Mouse (Mus musculus) lung, embryonic 15.5 days (tissue): ENCODE measurements around the gene Itfg2. TPM values are rescaled to one million over a fixed set of nuclear protein-coding genes. Genes with fewer than 3 reads are reported as not detected.

Experiments
- ATAC-seq: fragments of 200-750 bp; cut with Nextera tagmentation; 2 replicates; pipeline ENCODE4 v1.8.0; 2017; ENCODE audit warnings: moderate number of reproducible peaks, borderline replicate concordance; ENCODE audit not compliant: low FRiP score, low TSS enrichment; ENCODE audit errors: extremely low read depth
- H3K27ac ChIP-seq: fragments of 300-500 bp; sonication (generic); 2 replicates; pipeline ENCODE4 v1.5.1; 2015; ENCODE audit warnings: moderate library complexity, mild to moderate bottlenecking, inconsistent platforms
- H3K27me3 ChIP-seq: fragments of 300-500 bp; sonication (generic); 2 replicates; pipeline ENCODE4 v1.6.1; 2015; ENCODE audit warnings: inconsistent platforms
- H3K36me3 ChIP-seq: fragments of 300-500 bp; sonication (generic); 2 replicates; pipeline ENCODE4 v1.6.1; 2015; ENCODE audit warnings: inconsistent platforms
- H3K4me1 ChIP-seq: fragments of 300-500 bp; sonication (generic); 2 replicates; pipeline ENCODE4 v1.6.1; 2015; ENCODE audit warnings: inconsistent platforms
- H3K4me2 ChIP-seq: fragments of 300-500 bp; sonication (generic); 2 replicates; pipeline ENCODE4 v1.6.1; 2015; ENCODE audit warnings: inconsistent platforms, mild to moderate bottlenecking, moderate library complexity
- H3K4me3 ChIP-seq: fragments of 300-500 bp; sonication (generic); 2 replicates; pipeline ENCODE4 v1.5.1; 2015; ENCODE audit warnings: mild to moderate bottlenecking, inconsistent platforms
- H3K9ac ChIP-seq: fragments of 300-500 bp; sonication (generic); 2 replicates; pipeline ENCODE4 v1.6.1; 2015; ENCODE audit warnings: inconsistent platforms
- H3K9me3 ChIP-seq: fragments of 300-500 bp; sonication (generic); 2 replicates; pipeline ENCODE4 v1.6.1; 2016; ENCODE audit warnings: inconsistent platforms
- WGBS: fragments of 180-500 bp; shearing (Covaris S2); methylation state at CpG from one replicate; pipeline ENCODE4 v1.1.7; 2015; 5-methylcytosine and 5-hydroxymethylcytosine counted together
- polyA plus RNA-seq: library from polyadenylated mRNA; unstranded; fragments of >200 nt; fragmentation: Nextera tagmentation; extraction: Ambion mirVana; gene quantifications from 2 replicates; pipeline ENCODE4 v1.2.1, GENCODE M21; 2015

Gene Itfg2
- polyA plus RNA-seq, 1 experiment from 2014 or later = 33.7 TPM

- Histone ChIP-seq H3K9ac (no peak overlapping the region), H3K9me3 (no peaks in the 10 kb centered on the region), H3K36me3 (no peaks in the 10 kb centered on the region), H3K27ac (no peak overlapping the region), H3K4me1 (no peaks in the 10 kb centered on the region), H3K27me3 (no peaks in the 10 kb centered on the region), H3K4me3 (no peak overlapping the region), H3K4me2 (no peak overlapping the region)
- WGBS = 42% methylated on average over 12 of the region's 12 CpGs
- peak; percentile 27; the same call in 1 of the 2 replicates for ATAC-seq
Observed at GRCm38 (mm10) chr6:128455835-128456605, 31.3 kb upstream of the Itfg2 start.

GRCm38 (mm10) chr6:128447063-128447462, 22.3 kb upstream of the Itfg2 start:
- Histone ChIP-seq H3K4me3 (no peak overlapping the region), H3K4me2 (no peak overlapping the region), H3K9ac (no peak overlapping the region), H3K9me3 (no peaks in the 10 kb centered on the region), H3K36me3 (no peaks in the 10 kb centered on the region), H3K27ac (no peak overlapping the region), H3K4me1 (no peaks in the 10 kb centered on the region), H3K27me3 (no peaks in the 10 kb centered on the region)
- 93% methylated on average over 5 of the region's 5 CpGs for WGBS
- no peak for ATAC-seq

- peak; percentile 65 for ATAC-seq
Observed at GRCm38 (mm10) chr6:128445761-128446535, 21.2 kb upstream of the Itfg2 start.

GRCm38 (mm10) chr6:128440238-128440637, 15.5 kb upstream of the Itfg2 start:
- Histone ChIP-seq H3K4me2 (no peak overlapping the region), H3K27me3 (no peaks in the 10 kb centered on the region), H3K9me3 (no peaks in the 10 kb centered on the region), H3K9ac (no peak overlapping the region), H3K27ac (no peak overlapping the region), H3K4me1 (peaks cover 27% of the 10 kb centered on the region), H3K36me3 (peaks cover 13% of the 10 kb centered on the region; the same call in 1 of the 2 replicates), H3K4me3 (no peak overlapping the region)
- no peak for ATAC-seq
- 83% methylated on average over 2 of the region's 2 CpGs for WGBS

More at GRCm38 (mm10) chr6:128445761-128446535, 21.2 kb upstream of the Itfg2 start:
- no peaks in the 10 kb centered on the region for H3K9me3 ChIP-seq
- H3K27ac ChIP-seq = no peak overlapping the region
- 16% methylated on average over 14 of the region's 14 CpGs for WGBS
- no peaks in the 10 kb centered on the region for H3K4me1 ChIP-seq
- 0 out of 2 replicates have a peak overlapping the region, but pooled peaks have one; percentile 2 for H3K9ac ChIP-seq
- peak overlapping the region; percentile 2; the same call in 1 of the 2 replicates for H3K4me3 ChIP-seq
- H3K27me3 ChIP-seq = no peaks in the 10 kb centered on the region
- no peaks in the 10 kb centered on the region for H3K36me3 ChIP-seq
- H3K4me2 ChIP-seq = peak overlapping the region; percentile 39

- WGBS = 16% methylated on average over 18 of the region's 18 CpGs
- Histone ChIP-seq H3K4me3 (peak overlapping the region; percentile 95), H3K36me3 (peaks cover 26% of the 10 kb centered on the region), H3K27ac (peak overlapping the region; percentile 90), H3K4me1 (peaks cover 31% of the 10 kb centered on the region), H3K27me3 (no peaks in the 10 kb centered on the region), H3K9ac (peak overlapping the region; percentile 95), H3K4me2 (peak overlapping the region; percentile 75), H3K9me3 (no peaks in the 10 kb centered on the region)
- peak; percentile 68 for ATAC-seq
Observed at GRCm38 (mm10) chr6:128438871-128439341, 14.2 kb upstream of the Itfg2 start.

- H3K27me3 ChIP-seq = no peaks in the 10 kb centered on the region
- H3K9ac ChIP-seq = peak within 1 kb of the TSS; percentile 95
- peaks cover 31% of the 10 kb centered on the region for H3K36me3 ChIP-seq
- WGBS = 1% methylated on average over 66 of the region's 67 CpGs
- no peaks in the 10 kb centered on the region for H3K9me3 ChIP-seq
- H3K27ac ChIP-seq = peak within 1 kb of the TSS; percentile 97
- peak within 1 kb of the TSS; percentile 95 for H3K4me3 ChIP-seq
- H3K4me2 ChIP-seq = peak within 1 kb of the TSS; percentile 75
- peak; percentile 95 for ATAC-seq
- H3K4me1 ChIP-seq = peaks cover 31% of the 10 kb centered on the region
Observed at GRCm38 (mm10) chr6:128438317-128438870, 13.7 kb upstream of the Itfg2 start, which contains the start of gene Fkbp4. TSS of gene Fkbp4 (minus strand) at chr6:128438677.

GRCm38 (mm10) chr6:128437731-128438316, 13.1 kb upstream of the Itfg2 start:
- peak overlapping the region; percentile 95 for H3K4me3 ChIP-seq
- no peaks in the 10 kb centered on the region for H3K9me3 ChIP-seq
- no peaks in the 10 kb centered on the region for H3K27me3 ChIP-seq
- under 1% methylated on average over 46 of the region's 52 CpGs for WGBS
- H3K9ac ChIP-seq = peak overlapping the region; percentile 95
- H3K27ac ChIP-seq = peak overlapping the region; percentile 97
- peaks cover 31% of the 10 kb centered on the region for H3K4me1 ChIP-seq
- ATAC-seq = peak; percentile 71
- peak overlapping the region; percentile 75 for H3K4me2 ChIP-seq
- peaks cover 37% of the 10 kb centered on the region for H3K36me3 ChIP-seq

GRCm38 (mm10) chr6:128437288-128437687, 12.6 kb upstream of the Itfg2 start:
- no peak for ATAC-seq
- peaks cover 43% of the 10 kb centered on the region for H3K36me3 ChIP-seq
- peak overlapping the region; percentile 97 for H3K27ac ChIP-seq
- H3K4me2 ChIP-seq = peak overlapping the region; percentile 75
- peak overlapping the region; percentile 95 for H3K9ac ChIP-seq
- no peaks in the 10 kb centered on the region for H3K9me3 ChIP-seq
- H3K4me1 ChIP-seq = peaks cover 31% of the 10 kb centered on the region
- H3K27me3 ChIP-seq = no peaks in the 10 kb centered on the region
- H3K4me3 ChIP-seq = peak overlapping the region; percentile 95
- WGBS = 2% methylated on average over 10 of the region's 10 CpGs

- Histone ChIP-seq H3K9me3 (no peaks in the 10 kb centered on the region), H3K27ac (0 out of 2 replicates have a peak overlapping the region, but pooled peaks have one; percentile 15), H3K27me3 (no peaks in the 10 kb centered on the region), H3K4me1 (peaks cover 31% of the 10 kb centered on the region), H3K36me3 (peaks cover 51% of the 10 kb centered on the region), H3K4me3 (peak overlapping the region; percentile 95), H3K4me2 (peak overlapping the region; percentile 75), H3K9ac (peak overlapping the region; percentile 95)
- ATAC-seq = no peak
- WGBS = 82% methylated on average over 8 of the region's 8 CpGs
Observed at GRCm38 (mm10) chr6:128436356-128437005, 11.8 kb upstream of the Itfg2 start.

GRCm38 (mm10) chr6:128435474-128435873, 10.7 kb upstream of the Itfg2 start:
- no peaks in the 10 kb centered on the region for H3K9me3 ChIP-seq
- H3K27me3 ChIP-seq = no peaks in the 10 kb centered on the region
- no peak overlapping the region for H3K9ac ChIP-seq
- peaks cover 31% of the 10 kb centered on the region for H3K4me1 ChIP-seq
- H3K4me2 ChIP-seq = no peak overlapping the region
- no peak overlapping the region for H3K27ac ChIP-seq
- no peak for ATAC-seq
- H3K36me3 ChIP-seq = peaks cover 59% of the 10 kb centered on the region
- H3K4me3 ChIP-seq = no peak overlapping the region
- WGBS = 33% methylated on average over 5 of the region's 5 CpGs

GRCm38 (mm10) chr6:128433566-128433965, 8.8 kb upstream of the Itfg2 start:
- peaks cover 77% of the 10 kb centered on the region for H3K36me3 ChIP-seq
- H3K27me3 ChIP-seq = no peaks in the 10 kb centered on the region
- no peaks in the 10 kb centered on the region for H3K9me3 ChIP-seq
- no peak overlapping the region for H3K4me2 ChIP-seq
- no peak overlapping the region for H3K4me3 ChIP-seq
- 87% methylated on average over 13 of the region's 13 CpGs for WGBS
- ATAC-seq = no peak
- H3K4me1 ChIP-seq = peaks cover 21% of the 10 kb centered on the region
- H3K27ac ChIP-seq = no peak overlapping the region
- H3K9ac ChIP-seq = no peak overlapping the region
